Mouse (Mus musculus): ENCODE results near the gene Arpc3.

The Arpc3 gene

GRCm38 (mm10) chr5:122391786-122392180 is at the start of gene Arpc3:
Gene Arpc3, plus strand, starts transcription at chr5:122391878.
- in situ Hi-C loops (cut with MboI, MseI) = no loop called here

DNA sequence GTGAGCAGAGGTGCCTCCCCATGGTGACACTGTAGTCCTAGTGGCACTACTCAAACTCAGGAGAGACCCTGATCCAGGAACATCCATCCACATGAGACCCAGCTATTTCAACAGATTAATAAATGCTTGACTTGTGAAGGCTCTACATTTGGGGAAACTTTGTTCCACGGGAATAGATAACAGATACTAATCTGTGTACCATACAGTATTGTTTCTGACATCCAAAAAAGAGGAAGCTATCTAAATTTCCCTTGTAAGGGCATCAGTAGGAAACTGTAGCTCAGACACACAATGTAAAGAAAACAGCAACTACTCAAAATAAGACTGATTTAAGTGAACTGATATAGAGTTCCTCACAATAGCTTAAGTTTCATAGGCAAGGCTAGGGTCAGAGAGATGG is 48.8 kb upstream of the Arpc3 start:
- in situ Hi-C loops (cut with MboI, MseI) = loop anchor here (5.0 kb wide), 1 partner anchor 156 kb away; no protein-coding TSS in a partner anchor

DNA sequence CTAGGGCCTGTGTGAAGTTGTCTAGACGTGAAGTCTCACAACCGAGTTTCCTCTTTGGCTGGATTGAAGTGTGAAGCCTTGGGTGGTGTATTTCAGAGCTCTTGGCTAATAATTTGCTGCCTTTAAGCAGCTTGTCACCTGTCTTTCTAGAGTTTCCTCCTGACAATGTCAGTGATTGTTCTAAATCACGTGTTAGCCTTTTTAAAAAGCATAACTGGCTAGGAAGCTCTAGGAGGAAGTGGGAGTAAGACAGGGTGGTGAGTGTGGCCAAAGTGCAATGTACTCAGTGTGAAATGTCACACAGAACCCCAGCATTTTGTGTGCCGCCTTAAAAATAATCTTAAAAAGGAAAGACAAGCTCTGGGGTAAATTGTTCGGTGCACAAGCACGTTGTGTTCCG is 47.9 kb upstream of the Arpc3 start:
- in situ Hi-C loops (cut with MboI, MseI) = loop anchor here (5.0 kb wide), 1 partner anchor 156 kb away; no protein-coding TSS in a partner anchor

DNA sequence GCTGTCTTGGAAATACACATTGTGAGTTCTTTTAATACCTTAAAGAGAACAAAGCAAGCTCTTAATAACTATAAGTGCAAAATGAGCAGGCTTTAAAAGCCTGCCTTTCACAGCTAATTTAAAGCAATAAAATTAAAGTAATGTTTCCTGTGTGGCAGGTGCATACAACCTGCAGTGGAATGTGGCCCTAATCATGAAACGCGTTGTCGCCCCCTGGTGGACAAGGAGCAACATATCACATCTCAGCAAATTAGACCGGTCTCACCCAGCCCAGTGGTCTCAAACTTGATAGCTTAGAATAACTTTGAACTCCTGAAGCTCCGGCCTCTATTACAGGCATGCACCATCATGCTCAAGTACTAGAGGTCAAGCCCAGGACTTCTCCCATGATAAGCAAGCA is 47.4 kb upstream of the Arpc3 start:
- in situ Hi-C loops (cut with MboI, MseI) = loop anchor here (5.0 kb wide), 1 partner anchor 157 kb away; no protein-coding TSS in a partner anchor

DNA sequence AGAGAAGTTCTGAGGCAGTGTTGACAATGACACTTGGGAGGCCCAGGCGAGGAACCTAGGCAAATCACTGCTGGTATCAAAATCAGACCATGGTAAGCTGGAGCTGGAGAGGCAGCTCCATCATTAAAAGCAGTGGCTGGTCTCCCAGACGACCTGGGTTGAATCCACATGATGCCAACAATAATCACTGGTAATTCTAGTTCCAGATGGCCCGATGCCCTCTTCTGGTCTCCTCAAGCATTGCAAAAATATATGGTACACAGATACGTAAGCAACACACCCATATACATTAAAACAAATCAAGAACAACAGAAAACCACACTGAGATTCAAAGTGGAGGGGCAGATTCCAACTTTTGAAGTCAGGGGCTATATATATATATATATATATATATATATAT is 45.9 kb upstream of the Arpc3 start:
- in situ Hi-C loops (cut with MboI, MseI) = no loop called here

GRCm38 (mm10) chr5:122353807-122354491 is 37.7 kb upstream of the Arpc3 start, which contains the start of the genes Rad9b and Vps29:
Gene Rad9b, minus strand, starts transcription at chr5:122354233.
Gene Vps29, plus strand, starts transcription at chr5:122354369.
- in situ Hi-C loops (cut with MboI, MseI) = loop anchor here (5.0 kb wide), 1 partner anchor 87 kb away; no protein-coding TSS in a partner anchor

- in situ Hi-C loops (cut with MboI, MseI) = loop anchor here (5.0 kb wide), 1 partner anchor 87 kb away; no protein-coding TSS in a partner anchor
These were observed 37.1 kb upstream of the Arpc3 start for GRCm38 (mm10) chr5:122354492-122355067.

GRCm38 (mm10) chr5:122371591-122372191 is 20.0 kb upstream of the Arpc3 start, which contains the start of gene Gpn3:
Gene Gpn3, plus strand, starts transcription at chr5:122371876.
- in situ Hi-C loops (cut with MboI, MseI) = no loop called here

GRCm38 (mm10) chr5:122372192-122372769 is 19.4 kb upstream of the Arpc3 start, which contains the start of gene Fam216a:
Gene Fam216a, minus strand, starts transcription at chr5:122372364.
- in situ Hi-C loops (cut with MboI, MseI) = no loop called here

DNA sequence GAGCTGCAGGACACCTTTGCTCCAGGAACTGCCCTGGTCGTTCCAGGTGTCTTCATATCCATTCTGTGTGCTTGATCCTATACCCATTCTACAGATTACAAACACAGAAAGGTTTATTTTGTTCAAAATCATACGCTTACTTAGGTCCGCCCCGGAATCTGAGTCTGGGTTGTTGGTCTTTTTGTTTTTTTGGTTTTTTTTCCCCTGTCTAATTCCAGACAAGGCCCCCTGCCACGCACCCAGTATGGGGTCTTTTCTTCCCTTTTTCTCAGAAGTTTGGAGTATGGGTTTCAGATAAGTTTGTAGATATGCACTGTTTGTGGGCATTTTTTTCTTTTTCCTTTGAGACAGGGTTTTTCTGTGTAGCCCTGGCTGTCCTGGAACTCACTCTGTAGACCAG is 18.8 kb upstream of the Arpc3 start:
- in situ Hi-C loops (cut with MboI, MseI) = no loop called here

- in situ Hi-C loops (cut with MboI, MseI) = no loop called here
These were observed 14.4 kb upstream of the Arpc3 start for GRCm38 (mm10) chr5:122377101-122377833.

DNA sequence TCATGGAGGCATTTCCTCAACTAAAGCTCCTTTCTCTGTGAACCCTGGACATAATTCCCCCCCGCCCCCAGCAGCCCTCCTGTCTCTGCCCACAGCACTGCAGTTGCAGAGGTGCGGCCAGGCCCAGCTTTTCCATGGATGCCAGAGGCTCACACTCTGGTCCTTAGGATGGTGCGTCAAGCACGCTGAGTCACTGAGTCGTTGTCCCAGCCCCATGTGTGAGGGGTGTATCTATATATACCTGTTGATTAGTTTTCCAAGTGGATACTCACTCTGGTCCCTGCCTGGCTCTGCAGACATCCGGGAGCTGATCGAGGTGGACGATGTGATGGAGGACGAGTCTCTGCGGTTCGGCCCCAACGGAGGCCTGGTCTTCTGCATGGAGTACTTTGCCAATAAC is 13.5 kb upstream of the Arpc3 start:
- in situ Hi-C loops (cut with MboI, MseI) = no loop called here

- in situ Hi-C loops (cut with MboI, MseI) = no loop called here
These were observed 12.1 kb upstream of the Arpc3 start for GRCm38 (mm10) chr5:122379374-122380155.

DNA sequence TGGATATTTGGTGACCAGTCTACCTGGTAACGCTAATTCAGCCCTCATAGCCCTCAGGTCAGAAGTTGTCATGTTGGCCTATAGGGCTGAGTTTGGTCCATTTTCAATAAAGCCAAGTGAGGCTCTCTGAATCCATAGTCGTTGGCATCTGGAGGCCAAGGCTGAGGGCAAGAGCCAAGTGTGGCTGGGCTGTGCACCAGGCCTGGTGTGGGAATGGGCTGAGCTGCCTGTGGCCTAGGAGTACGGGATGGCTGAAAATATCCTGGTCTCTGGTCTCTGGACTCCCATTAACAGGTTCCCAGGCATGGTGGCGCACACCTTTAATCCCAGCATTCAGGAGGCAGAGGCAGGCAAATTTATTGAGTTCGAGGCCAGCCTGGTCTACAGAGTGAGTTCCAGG is 1.7 kb upstream of the Arpc3 start:
- in situ Hi-C loops (cut with MboI, MseI) = no loop called here

DNA sequence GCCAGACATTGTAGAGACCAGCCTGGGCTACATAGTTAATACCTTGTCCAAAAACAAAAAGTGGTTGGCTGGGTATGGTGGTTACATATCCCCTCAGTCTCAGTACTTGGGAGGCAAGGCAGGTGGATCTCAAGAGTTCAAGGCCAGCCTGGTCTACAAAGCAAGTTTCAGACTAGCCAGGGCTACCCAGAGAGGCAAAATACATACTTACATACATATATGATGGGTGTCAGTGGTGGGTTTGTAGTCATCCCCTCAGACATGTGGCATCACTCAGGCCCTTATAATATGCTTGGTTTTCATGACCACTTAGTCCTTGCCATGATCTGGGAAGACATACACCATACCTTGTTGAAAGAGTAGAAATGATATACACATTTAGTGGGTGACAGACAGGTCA is 1.0 kb upstream of the Arpc3 start:
- in situ Hi-C loops (cut with MboI, MseI) = no loop called here

- in situ Hi-C loops (cut with MboI, MseI) = no loop called here
These were observed 396 bp upstream of the Arpc3 start for GRCm38 (mm10) chr5:122391178-122391785.

GRCm38 (mm10) chr5:122392227-122393004 is 738 bp downstream of the Arpc3 start:
- in situ Hi-C loops (cut with MboI, MseI) = no loop called here

DNA sequence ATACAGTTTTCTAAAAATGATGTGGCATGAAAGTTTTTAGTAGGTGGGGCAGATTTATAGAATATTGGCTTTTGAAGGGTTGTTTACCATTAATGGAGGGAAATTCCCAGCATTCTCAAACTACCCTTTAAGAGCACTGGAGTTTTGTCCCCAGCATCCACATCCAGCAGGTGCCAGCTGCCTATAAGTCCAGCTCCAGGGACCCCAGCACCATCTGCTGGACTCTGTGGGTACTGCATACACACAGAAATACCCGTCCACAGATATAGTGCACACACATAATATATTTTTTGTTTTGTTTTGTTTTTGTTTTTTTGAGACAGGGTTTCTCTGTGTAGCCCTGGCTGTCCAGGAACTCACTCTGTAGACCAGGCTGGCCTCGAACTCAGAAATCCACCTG is 2.2 kb downstream of the Arpc3 start:
- in situ Hi-C loops (cut with MboI, MseI) = no loop called here

DNA sequence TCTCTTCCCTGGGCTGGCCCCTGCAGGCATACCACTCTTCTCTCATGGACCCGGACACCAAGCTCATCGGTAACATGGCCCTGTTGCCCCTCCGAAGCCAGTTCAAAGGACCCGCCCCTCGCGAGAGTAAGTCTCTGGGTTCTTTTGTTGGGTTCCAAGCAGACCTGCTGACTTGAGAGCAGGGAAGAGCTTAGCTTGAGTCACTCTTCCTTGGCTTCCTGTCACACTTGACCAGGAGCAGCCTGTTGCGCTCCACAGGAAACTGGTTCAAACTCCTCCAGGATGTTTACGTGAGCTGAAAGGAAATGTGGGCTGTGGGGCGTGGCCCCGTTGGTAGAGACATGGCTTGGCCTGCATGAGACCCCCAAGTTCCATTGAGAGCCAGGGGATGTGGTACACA is 5.1 kb downstream of the Arpc3 start:
- in situ Hi-C loops (cut with MboI, MseI) = no loop called here
